Mouse (Mus musculus): Measurements from ENCODE around the gene Flywch2. TPM values are rescaled to one million over a fixed set of nuclear protein-coding genes. Genes with fewer than 3 reads are reported as not detected.

The Flywch2 gene
- polyA plus RNA-seq, 1 experiment from 2014 or later = 0.64 TPM

Small RNA genes within 50 kb of the gene (microRNA-seq; reads per million reads assigned to microRNA genes)
- 0.74 reads per million for gene Mir5125

Other genes with a start within 250 kb of the Flywch2 start
- gene Zfp213, start 221.8 kb downstream of the Flywch2 start, polyA plus RNA-seq (2015; fragmentation: Nextera tagmentation; extraction: Ambion mirVana) = 4.8 and 5.3 TPM in 2 replicates
- 1.3 and 1.6 TPM in 2 replicates for gene Zfp13, start 186.6 kb downstream of the Flywch2 start, polyA plus RNA-seq (2015; fragmentation: Nextera tagmentation; extraction: Ambion mirVana)
- gene Zscan10, start 185.2 kb downstream of the Flywch2 start, polyA plus RNA-seq (2015; fragmentation: Nextera tagmentation; extraction: Ambion mirVana) = not detected in 2 replicates
- 0.42 and 0.50 TPM in 2 replicates for gene Mmp25, start 140.8 kb downstream of the Flywch2 start, polyA plus RNA-seq (2015; fragmentation: Nextera tagmentation; extraction: Ambion mirVana)
- gene Bicdl2, start 125.6 kb downstream of the Flywch2 start, polyA plus RNA-seq (2015; fragmentation: Nextera tagmentation; extraction: Ambion mirVana) = 0.12 TPM in 1 of 2 replicates, not detected in the other
- 18.9 and 23.2 TPM in 2 replicates for gene Hcfc1r1, start 112.5 kb downstream of the Flywch2 start, polyA plus RNA-seq (2015; fragmentation: Nextera tagmentation; extraction: Ambion mirVana)
- gene Thoc6, start 112.2 kb downstream of the Flywch2 start, polyA plus RNA-seq (2015; fragmentation: Nextera tagmentation; extraction: Ambion mirVana) = 19.1 and 20.4 TPM in 2 replicates
- 7.0 and 8.6 TPM in 2 replicates for gene Tnfrsf12a, start 108.6 kb downstream of the Flywch2 start, polyA plus RNA-seq (2015; fragmentation: Nextera tagmentation; extraction: Ambion mirVana)
- gene Cldn6, start 106.8 kb downstream of the Flywch2 start, polyA plus RNA-seq (2015; fragmentation: Nextera tagmentation; extraction: Ambion mirVana) = 1.2 and 1.4 TPM in 2 replicates
- 0.18 TPM in 1 of 2 replicates, not detected in the other for gene Cldn9, start 102.1 kb downstream of the Flywch2 start, polyA plus RNA-seq (2015; fragmentation: Nextera tagmentation; extraction: Ambion mirVana)
- 0.04 and 0.14 TPM in 2 replicates for gene 1520401A03Rik, start 63.3 kb downstream of the Flywch2 start, polyA plus RNA-seq (2015; fragmentation: Nextera tagmentation; extraction: Ambion mirVana)
- 24.9 and 26.0 TPM in 2 replicates for gene Pkmyt1, start 59.7 kb downstream of the Flywch2 start, polyA plus RNA-seq (2015; fragmentation: Nextera tagmentation; extraction: Ambion mirVana)
- gene Paqr4, start 45.2 kb downstream of the Flywch2 start, polyA plus RNA-seq (2015; fragmentation: Nextera tagmentation; extraction: Ambion mirVana) = 7.5 and 7.6 TPM in 2 replicates
- not detected in 2 replicates for gene Kremen2, start 40.2 kb downstream of the Flywch2 start, polyA plus RNA-seq (2015; fragmentation: Nextera tagmentation; extraction: Ambion mirVana)
- 8.6 and 10.6 TPM in 2 replicates for gene Flywch1, start 14.5 kb downstream of the Flywch2 start, polyA plus RNA-seq (2015; fragmentation: Nextera tagmentation; extraction: Ambion mirVana)
- 150 and 172 TPM in 2 replicates for gene Srrm2, start 4.5 kb upstream of the Flywch2 start, polyA plus RNA-seq (2015; fragmentation: Nextera tagmentation; extraction: Ambion mirVana)
- 426 and 436 TPM in 2 replicates for gene Elob, start 43.1 kb upstream of the Flywch2 start, polyA plus RNA-seq (2015; fragmentation: Nextera tagmentation; extraction: Ambion mirVana)
- gene Prss33, start 50.0 kb upstream of the Flywch2 start, polyA plus RNA-seq (2015; fragmentation: Nextera tagmentation; extraction: Ambion mirVana) = not detected in 2 replicates
- gene Prss32, start 57.8 kb upstream of the Flywch2 start, polyA plus RNA-seq (2015; fragmentation: Nextera tagmentation; extraction: Ambion mirVana) = not detected in 2 replicates
- gene Prss41, start 58.1 kb upstream of the Flywch2 start, polyA plus RNA-seq (2015; fragmentation: Nextera tagmentation; extraction: Ambion mirVana) = 0.06 TPM in 1 of 2 replicates, not detected in the other
- not detected in 2 replicates for gene Prss21, start 82.0 kb upstream of the Flywch2 start, polyA plus RNA-seq (2015; fragmentation: Nextera tagmentation; extraction: Ambion mirVana)
- not detected in 2 replicates for gene Dcpp1, start 94.8 kb upstream of the Flywch2 start, polyA plus RNA-seq (2015; fragmentation: Nextera tagmentation; extraction: Ambion mirVana)
- not detected in 2 replicates for gene Dcpp2, start 94.8 kb upstream of the Flywch2 start, polyA plus RNA-seq (2015; fragmentation: Nextera tagmentation; extraction: Ambion mirVana)
- not detected in 2 replicates for gene Dcpp3, start 131.4 kb upstream of the Flywch2 start, polyA plus RNA-seq (2015; fragmentation: Nextera tagmentation; extraction: Ambion mirVana)
- gene Sbp, start 155.6 kb upstream of the Flywch2 start, polyA plus RNA-seq (2015; fragmentation: Nextera tagmentation; extraction: Ambion mirVana) = not detected in 2 replicates
- gene Sbpl, start 169.2 kb upstream of the Flywch2 start, polyA plus RNA-seq (2015; fragmentation: Nextera tagmentation; extraction: Ambion mirVana) = not detected in 2 replicates
- 0.07 TPM in 1 of 2 replicates, not detected in the other for gene Prss30, start 194.5 kb upstream of the Flywch2 start, polyA plus RNA-seq (2015; fragmentation: Nextera tagmentation; extraction: Ambion mirVana)
- gene Prss22, start 212.0 kb upstream of the Flywch2 start, polyA plus RNA-seq (2015; fragmentation: Nextera tagmentation; extraction: Ambion mirVana) = not detected in 2 replicates